Mouse (Mus musculus) left cerebral cortex, adult 6 months (tissue): Measurements from ENCODE around the gene Fto. TPM values are rescaled to one million over a fixed set of nuclear protein-coding genes. Genes with fewer than 3 reads are reported as not detected.

Source experiments
- long read RNA-seq, 2 experiments: library from polyadenylated mRNA; unstranded; transcript quantifications; one replicate each; pipeline ENCODE4 v2.0.0; 2019 to 2020
- polyA plus RNA-seq: library from polyadenylated mRNA; unstranded; fragments of <200 nt; fragmentation: Nextera tagmentation; gene quantifications from 2 replicates; pipeline ENCODE4 v1.2.3, GENCODE M21; 2021

Fto gene
- 22.7 and 46.5 TPM in 2 replicates for polyA plus RNA-seq
- long read RNA-seq, experiment 1, full-length matches to known transcripts: 104 of 137 reads
- long read RNA-seq, experiment 1, partial matches to known transcripts: 27 of 137 reads
- long read RNA-seq, experiment 1, other reads (novel, unspliced or antisense): 6 of 137 reads
- long read RNA-seq, experiment 2, transcript Fto-201 (9 exons, 3,564 nt): major isoform, 5 of 34 reads
- long read RNA-seq, experiment 2, partial matches to known transcripts: 3 of 34 reads
- long read RNA-seq, experiment 2, other reads (novel, unspliced or antisense): 26 of 34 reads

GRCm38 (mm10) chr8:91312835-91313832, at the start of gene Fto, which contains the start of gene Rpgrip1l:
Gene Fto, plus strand, starts transcription at chr8:91313525.
Gene Rpgrip1l, minus strand, starts transcription at chr8:91313262.

Other genes starting within 250 kb of the Fto start
- 10.6 and 12.1 TPM in 2 replicates for gene Rbl2, start 243.5 kb upstream of the Fto start, polyA plus RNA-seq
- gene Aktip, start 113.5 kb upstream of the Fto start, polyA plus RNA-seq: 147 and 206 TPM in 2 replicates
- gene Rpgrip1l, start 263 bp upstream of the Fto start, polyA plus RNA-seq: 18.4 and 36.1 TPM in 2 replicates